Mouse (Mus musculus) heart, adult 11 months (tissue): Measurements from ENCODE around the gene Cmtm6.

ENCODE experiments used
- DNase-seq: peaks from one replicate; pipeline ENCODE4 v3.0.0; 2022

Cmtm6 gene

DNA sequence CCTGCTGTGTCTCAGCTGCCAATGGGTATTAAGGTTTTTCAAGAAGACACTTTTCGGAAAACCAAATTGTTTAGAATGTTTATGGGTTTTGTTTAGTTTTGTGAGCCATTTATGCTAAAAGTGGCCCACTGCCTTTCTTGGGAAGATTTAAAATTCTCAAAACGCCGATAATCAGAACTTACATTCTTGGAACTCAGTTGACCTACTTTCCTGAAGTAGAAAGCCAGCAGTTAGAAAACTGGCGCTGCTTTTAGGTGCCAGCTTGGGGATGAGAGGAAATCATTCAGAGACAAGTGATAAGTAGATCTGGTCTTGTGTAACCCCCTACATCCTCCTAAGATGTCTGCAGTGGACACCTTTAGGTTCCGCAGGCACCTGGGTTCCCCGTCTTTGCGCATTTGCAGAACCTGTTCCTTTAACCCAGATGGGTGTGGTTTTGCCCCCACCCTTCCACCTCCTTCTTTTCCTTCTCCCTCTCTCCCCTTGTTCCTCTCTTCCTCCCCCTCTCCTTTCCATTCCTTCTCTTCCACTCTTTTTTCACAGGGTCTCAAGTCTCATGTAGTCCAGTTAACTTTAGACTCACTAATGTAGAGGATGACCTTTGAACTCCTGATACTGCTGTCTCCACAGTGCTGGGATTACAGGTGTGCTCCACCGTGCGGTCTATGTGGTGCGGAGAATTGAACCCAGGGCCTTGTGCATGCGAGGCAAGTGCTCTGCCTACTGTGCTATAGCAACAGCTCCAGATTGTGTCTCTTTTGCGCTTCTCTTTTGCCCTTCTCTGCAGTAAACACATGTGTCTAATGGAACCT lies 1.2 kb downstream of the Cmtm6 start:
- no peak for DNase-seq

DNA sequence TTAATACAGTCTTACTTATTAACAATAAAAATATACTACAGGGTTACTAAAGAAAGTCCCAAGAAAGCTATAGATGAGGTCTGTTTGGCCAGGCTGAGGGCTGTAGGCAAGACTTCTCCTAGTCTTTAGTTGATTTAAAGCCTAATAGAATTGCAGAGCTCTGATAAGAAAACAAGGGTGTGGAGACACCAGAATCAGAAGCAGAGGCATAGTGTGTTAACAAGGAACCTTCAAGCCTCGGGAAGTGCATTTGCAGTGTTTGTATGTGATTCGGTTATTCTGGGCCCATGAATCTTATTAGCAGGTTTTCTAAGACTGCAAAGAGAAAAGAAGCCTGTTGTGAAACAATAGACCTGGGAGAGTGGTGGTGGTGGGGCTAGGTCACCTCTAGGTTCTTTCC lies 2.3 kb downstream of the Cmtm6 start:
- no peak for DNase-seq

DNA sequence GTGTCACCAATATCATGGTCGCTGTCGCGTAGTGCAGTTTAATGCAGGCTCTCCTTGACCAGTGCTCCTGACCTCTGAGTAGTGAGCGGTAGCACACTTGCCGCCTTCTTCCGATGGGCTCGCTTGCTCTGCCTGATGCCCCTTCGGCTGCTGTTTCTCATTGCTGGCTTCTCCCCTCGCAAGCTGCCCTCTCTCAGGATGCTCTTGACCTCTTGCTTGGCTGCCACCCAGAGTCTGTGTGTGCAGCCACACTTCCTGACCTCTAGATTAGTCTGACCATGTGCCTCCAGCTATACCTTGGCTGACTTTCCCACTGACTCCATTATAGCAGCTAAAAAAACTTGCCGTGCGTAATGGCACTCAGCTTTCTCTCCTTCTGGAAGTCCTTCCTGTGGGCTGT lies 5.5 kb downstream of the Cmtm6 start:
- peak; percentile 94 for DNase-seq

DNA sequence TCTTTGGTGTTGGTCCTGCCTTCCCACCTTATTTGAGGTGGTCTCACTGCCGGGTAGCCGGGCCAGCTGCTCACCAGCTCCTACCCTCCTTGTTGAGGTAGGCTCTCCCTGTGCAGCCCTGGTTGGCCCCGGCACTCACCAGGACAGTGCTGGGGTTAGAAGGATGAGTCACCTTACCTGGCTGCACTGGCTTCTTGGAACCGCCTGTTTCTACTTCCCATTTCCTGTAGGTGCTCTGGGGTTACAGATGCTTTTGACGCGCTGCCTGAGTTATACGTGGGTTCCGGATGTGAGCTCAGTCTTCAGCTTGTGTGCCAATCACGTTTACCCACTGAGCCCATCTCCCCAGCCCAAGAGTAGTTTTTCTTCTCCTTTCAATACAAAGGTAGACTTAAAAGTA lies 9.4 kb downstream of the Cmtm6 start:
- DNase-seq, result peak; percentile 88

DNA sequence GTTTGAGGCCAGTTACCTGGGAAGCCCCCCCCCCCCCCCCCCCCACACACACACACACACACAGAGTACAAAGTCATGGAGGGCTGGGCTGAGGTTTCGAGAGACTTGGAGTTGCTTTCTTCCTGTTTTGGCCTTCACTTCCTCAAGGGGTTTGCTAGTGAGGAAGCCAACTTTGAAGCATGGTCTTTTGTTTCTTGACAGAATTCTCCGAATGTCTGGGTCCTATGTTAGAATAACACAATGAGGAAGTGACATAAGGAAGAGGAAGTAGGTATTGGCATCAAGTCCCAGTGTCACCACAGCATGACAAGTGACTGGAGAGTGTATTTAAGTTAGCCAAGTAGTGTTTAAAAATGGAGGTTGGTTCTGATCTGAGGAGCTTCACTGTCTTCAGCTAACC lies 11.8 kb downstream of the Cmtm6 start:
- peak; percentile 95 for DNase-seq

DNA sequence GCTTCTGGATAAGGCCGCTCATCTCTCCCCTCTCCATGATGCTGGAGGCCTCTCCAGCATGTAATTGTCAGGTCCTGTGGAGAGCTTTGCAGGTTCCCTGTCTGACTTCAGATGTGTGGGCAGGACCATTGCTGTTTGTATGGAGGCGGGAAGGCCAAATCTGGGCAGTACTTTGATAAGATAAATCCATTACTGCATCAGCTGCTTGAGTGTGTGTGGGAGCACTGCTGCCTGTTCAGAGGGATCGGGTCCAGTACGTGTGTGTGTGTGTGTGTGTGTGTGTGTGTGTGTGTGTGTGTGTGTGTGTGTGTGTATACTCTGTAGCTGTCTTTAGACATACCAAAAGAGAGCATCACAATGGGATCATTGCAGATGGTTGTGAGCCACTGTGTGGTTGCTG lies 14.2 kb downstream of the Cmtm6 start:
- peak; percentile 83 for DNase-seq

DNA sequence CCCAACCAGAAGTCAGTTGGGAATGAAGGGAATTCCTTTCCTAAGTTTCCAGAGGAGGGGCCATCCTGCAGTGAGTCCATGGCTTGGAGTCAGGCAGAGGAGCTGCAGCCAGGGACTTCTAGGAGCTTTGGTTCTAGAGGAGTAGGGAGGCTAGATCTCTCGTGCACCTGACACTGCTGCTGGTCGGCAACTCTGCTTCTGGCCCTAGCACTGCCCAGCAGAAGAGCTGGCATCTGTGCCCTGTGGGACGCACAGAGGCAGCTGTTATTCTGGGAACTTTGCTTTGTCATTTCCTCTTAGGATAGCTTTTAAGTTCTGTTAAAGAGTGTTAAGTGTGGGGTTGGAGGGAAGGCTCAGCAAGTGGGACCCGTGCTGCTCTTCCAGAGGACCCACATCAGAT lies 14.7 kb downstream of the Cmtm6 start:
- DNase-seq, result peak; percentile 83

DNA sequence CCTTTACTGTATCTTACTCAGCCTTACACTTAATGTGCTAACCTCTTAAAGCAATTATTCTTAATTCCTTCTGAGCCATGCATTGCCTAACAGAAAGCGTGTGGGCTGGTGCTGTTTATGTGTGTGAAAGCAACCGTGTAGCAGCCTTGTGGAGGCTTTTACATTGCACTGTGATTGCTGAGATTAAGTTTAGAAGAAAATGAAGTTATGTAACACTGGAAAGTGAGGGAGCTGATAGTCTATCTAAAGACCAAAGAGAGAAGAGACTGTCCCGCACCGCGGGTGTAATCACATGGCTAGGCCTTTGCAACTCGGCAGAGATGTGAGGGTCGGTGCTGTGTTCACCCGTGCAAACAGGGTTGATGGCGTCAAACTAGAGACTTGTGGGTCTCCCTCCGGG lies 16.1 kb downstream of the Cmtm6 start:
- DNase-seq, result peak; percentile 77

DNA sequence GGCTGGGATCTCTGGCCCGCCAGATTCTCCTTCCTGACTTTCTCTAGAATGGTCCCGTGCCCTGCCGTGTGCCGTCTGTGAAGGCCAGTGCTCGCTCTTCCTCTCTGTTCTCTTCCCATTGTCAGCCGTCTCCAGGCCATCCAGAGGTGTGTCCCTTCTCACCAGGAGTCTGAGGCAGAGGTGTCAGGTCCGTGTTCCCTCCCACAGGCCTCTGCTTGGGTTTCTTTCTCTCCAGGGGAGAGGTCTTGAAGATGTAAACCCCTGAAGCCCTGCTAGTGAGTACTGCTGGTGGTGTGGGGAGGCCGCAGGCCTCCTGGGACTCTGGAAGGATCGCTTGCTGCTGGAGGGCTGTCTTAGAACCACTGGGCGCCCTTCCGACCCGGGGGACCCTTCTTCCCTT lies 16.6 kb downstream of the Cmtm6 start:
- DNase-seq, result peak; percentile 79

DNA sequence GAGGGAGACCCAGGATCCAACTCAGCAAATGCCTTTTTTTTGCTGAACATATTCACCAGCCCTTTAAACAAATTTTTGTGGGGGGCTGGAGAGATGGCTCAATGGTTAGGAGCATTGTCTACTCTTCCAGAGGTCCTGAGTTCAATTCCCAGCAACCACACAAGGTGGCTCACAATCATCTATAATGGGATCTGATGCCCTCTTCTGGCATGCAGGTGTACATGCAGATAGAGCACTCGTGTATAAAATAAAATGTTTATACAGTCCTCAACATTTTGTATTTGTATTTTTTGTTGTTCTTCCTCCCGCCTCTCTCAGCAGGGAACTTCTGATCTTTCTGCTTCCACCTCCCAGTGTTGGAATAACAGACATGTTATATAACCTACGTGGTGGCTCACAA lies 20.7 kb downstream of the Cmtm6 start:
- DNase-seq, result no peak

DNA sequence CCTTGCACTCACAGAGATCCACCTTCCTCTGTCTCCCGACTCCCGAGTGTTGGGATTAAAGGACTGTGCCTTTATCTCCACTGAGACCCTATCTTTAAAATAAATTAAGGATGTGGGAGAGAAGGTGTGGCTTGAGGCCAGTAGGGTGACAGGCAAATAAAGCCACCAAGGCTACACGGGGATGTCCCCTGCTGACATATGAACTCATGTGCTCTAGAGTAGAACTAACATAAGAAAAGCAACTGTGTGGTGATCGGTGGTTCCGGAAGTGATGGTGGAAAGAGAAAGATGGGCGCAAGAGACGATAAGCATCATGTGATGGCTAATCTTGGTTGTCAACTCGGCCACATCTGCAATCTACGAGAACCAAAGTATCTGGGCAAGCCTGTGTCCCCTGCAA lies 21.4 kb downstream of the Cmtm6 start:
- DNase-seq, result no peak

DNA sequence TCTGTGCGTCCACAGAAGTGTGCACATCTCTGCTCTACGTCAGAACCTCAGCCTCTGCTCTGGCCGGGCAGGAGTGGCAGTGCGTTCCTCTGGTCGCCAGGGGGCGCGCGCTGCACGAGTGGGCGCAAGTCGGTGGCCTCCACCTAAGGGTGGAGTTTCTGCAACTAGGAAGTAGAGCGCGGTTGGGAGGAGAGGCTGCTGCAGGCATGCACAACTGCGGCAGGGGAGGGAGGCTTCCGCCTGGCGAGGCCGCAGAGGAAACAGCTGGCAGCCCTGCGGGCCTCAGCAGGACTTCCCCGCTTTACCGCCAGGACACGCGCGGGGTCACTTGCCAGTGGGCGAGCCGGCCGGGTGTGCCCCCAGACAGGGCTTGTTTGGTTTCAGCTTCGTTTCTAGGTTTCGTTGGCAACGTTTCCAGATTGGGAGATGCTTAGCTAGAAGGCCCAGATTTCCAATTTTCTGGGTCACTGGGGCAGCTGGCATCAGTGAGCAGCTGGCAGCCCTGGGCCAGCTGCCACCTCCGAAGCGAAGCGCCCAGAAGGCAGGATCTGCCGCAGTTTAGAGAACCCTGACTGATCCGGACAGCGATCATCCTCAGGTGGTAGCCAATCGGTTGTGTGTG lies 22.1 kb downstream of the Cmtm6 start:
- DNase-seq, result peak; percentile 99

DNA sequence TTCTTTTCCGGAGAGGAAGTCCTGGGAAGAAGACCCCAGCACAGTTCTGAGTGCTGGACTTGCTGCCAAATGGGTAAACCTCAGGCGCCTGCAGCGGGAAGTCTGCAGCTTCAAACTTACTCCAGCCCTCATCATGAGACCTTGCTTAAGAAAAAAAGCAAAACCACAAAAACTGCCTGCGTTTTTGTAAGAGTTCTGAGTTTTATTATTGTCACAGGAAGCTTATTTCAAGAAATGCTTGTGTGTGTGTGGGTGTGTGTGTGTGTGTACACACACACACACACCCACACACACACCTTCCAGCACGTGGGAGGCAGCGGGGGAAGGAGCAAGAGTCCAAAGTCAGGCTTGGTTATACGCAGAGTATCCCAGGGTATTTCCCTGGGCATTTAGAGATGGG lies 27.4 kb downstream of the Cmtm6 start:
- DNase-seq, result no peak

DNA sequence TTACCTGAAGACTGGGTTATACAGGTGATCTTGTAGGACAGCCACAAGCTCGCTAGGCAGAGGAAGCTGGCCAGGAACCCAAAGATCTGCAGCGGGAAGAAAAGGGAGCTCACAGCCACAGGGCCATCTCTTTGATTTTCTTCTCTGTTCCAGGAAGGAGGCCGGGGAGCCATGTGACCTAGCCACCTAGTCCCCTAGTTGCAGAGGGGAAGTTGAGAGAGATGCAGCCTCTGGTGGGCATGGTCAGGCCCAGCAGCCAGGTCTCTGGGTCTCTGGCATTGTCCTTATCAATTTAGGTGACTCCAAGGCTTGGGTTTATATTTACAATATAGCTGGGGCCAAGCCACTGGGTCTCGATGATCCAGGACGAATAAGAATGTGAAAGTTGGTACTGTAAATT lies 27.9 kb downstream of the Cmtm6 start:
- DNase-seq, result no peak

DNA sequence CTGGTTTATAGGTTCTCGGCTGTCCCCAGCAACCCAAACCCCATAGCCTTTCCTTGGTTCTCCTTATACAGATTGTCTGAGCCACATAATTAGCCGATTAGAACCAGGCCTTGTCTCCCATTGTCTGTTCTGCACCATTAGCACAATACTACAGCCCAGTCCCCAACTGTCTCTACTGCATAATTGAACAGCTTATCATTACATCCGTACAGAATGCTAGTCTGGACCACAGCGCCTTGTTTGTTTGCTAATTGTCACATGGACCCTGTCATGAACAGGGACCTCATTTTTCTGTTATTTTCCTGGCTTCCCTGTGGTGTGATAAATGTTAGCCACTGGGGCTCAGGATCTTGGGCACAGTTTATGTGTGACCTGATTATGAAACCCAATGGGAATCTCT lies 29.0 kb downstream of the Cmtm6 start:
- no peak for DNase-seq

DNA sequence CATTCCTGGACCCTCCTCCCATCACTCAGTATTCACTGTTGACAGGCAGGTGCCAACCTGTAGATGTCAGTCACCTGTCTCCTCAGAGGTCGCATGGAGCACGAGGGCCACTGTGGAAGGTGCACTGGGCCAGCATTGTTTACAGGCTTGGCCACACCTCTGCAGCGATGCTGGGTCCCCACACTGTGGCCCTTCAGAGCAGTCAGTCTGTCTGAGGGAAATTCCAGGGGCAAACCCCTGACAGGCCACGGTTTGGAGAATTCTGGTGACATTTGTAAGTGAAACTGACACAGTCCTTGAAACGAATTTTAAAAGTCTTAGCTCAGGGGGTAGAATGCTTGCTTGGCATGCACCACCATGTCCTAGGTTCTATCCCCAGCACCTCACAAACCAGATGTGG lies 29.4 kb downstream of the Cmtm6 start:
- no peak for DNase-seq

DNA sequence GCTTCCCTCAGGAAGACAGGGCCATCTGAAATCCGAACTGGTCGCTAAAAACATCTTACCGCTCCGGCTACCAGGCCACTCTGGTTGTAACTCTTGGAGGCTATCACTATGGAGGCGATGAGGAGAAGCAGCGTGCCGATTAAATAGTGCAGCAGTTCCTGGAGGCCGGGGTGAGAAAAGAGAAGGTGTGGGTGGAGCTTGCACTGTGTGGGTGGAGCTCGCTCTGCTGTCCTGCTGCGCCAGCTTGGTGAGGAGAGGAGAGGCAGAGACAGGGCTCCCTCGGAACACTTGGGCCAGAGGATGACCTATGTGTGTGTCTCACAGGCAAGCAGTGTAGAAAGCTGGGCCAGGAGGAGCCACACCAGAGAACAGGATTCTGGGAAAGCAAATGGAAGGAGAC lies 30.9 kb downstream of the Cmtm6 start:
- no peak for DNase-seq

DNA sequence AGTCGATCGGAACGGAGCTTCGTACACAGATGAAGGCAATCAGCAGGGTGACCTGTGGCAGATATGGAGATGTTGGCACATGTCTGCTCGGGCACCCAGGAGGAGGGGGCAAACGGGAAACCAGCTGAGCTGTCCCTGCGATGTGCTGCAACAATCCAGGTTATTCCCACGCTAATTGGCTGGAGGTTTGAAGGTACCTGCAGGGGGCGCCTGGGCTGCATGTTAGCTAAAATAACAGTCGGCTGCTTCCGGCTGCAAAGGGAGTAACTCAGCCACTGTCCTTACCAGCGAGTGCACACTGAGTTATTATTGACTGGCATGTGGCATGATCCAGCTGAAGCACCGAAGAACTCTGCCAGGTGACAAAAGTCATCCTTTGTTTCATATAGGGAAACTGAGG lies 32.4 kb downstream of the Cmtm6 start:
- no peak for DNase-seq

DNA sequence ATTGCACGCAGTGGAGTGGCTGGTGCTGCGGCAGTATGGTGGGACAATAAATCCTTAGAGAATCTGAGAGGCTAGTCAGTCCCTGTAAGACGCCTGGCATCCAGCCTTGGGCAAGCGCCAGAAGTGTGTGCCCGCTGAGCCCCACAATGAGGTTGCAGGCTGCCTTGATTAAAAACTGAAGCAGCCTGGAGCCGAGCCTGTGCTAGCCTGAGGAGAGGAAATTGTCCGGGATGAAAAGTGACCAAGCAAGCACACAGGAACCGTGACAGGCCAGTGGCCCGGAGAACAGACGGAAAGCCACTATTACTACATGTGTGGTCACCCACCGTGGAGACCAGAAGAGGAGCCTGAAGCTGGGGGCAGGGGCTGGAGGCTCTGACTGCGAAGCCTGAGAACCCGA lies 36.1 kb downstream of the Cmtm6 start:
- peak; percentile 88 for DNase-seq

DNA sequence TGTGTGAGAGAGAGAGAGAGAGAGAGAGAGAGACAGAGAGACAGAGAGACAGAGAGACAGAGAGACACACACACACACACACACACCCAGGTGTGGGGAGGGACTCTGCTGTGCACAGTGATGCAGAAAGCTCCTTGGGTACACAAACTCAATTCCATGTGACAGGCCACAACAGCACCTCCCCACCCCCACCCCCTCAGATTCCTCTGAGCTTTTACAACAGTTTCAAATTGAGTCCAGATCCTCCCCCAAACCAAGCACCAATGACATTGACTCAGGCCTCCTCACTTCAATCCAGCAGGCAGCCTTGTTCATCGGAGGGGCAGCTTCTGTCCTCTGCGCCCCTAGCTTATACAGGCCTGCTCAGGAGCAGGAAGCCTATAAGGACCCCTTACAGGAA lies 36.6 kb downstream of the Cmtm6 start:
- DNase-seq, result no peak

DNA sequence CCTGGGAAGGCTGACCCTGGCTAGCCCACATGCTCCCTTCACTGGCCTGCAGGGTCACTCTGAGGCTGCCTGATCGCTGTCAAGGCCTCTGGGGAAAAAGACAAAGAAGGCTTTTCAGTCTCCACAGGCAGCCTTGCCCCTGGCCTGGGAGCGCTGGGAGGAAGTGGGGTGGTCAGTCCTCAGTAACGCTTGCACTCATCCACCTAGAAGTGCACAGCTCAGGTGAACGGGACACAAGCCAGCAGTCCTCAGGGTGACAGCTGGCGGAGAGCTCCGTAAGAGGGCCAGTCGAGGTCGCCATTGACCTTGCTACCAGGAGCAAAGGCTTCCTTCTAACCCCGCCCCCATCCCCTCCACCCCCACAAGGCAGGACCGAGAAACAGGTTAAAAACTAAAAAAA lies 37.1 kb downstream of the Cmtm6 start:
- peak; percentile 88 for DNase-seq

DNA sequence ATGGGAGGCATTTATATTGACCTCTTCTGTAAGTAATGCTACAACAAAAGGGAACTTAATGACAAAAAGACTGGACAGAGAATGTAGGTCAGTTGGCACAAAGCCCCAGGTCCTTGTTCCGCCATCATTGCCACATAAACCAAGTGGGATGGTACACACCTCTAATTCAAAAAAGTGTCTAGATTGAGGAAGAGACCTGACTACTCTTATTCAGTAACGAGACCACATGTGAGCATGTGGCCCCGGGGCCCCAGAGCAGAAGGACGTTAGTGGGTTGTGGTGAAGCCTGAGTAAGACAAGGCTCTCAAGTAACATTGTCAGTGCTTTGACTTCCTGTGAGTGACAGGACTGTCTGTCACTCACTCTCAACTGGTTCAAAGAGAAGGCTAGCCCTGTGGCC lies 39.3 kb downstream of the Cmtm6 start:
- peak; percentile 90 for DNase-seq

DNA sequence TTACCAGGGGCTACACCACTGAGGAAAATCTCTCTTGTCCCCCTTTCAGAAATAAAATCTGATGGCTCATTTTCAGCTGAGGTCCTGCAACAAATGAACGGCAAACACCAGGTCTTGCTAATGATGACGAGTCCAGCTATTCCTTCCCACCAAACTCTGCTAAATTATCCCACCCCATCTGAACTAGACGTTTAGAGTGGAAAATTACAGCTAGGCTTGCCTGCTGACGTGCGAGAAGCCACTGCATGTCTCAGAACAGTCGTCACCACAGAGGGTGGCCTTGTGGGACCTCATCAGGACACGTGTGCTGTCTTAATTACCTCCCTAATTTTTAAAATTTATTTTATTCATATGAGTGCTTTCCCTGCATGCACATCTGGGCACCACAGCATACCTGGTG lies 40.6 kb downstream of the Cmtm6 start:
- peak; percentile 86 for DNase-seq

DNA sequence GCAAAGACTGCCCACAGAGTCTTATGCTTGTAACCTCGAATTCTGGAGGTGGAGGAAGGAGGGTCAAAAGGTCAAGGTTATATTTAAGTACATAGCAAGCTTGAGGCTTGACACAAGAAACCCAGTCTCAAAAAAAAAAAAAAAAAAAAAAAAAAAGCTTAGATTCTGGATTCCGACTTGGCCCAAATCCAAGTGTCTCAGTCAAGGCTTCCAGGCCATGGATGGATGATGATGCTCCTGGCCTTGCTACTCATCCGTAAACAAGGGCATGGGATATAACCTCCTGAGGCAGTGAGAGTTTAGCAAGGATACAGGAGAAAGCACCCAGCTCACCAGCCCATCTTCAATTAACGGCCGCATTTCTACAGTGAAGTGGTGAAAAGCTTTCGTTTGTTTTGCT lies 43.7 kb downstream of the Cmtm6 start:
- DNase-seq, result no peak

DNA sequence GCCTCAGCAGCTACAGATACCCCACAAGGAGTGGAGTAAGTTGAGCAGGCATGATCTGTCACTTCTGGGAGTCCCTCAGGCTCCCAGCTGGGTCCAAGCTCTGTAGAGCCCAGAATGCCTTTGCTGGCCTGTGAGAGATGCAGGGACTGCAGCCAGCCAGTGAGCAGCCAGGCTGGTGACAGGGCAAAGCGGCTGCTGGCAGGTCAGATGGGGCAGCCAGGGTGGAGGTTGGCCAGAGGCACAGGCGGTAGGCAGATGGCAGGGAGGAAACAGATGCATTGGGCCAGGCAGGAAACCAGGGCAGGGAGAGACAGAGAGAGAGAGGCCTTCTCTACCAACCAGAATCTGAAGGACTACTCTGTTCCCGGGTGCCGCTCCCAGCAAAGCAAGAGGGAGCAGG lies 44.4 kb downstream of the Cmtm6 start:
- DNase-seq, result peak; percentile 97
